Mouse (Mus musculus): ENCODE measurements at regions not wholly inside any gene's neighbourhood (a gene's known extent, or its start where the extent isn't known, plus 50 kb on each side); places are given as distances from the start of the nearest gene placed in this dataset.

- TF ChIP-seq POLR2A (IDR thresholded peaks at IDR 0.05; ENCODE audit: control insufficient read depth, extremely low read depth, insufficient read depth, low read length, poor library complexity) (no peak), CTCF (IDR thresholded peaks at IDR 0.05; ENCODE audit: borderline replicate concordance, control insufficient read depth, extremely low read depth, insufficient read depth, low read length, poor library complexity) (no peak)
These were observed 85.5 kb upstream of the Frmd6 start for GRCm38 (mm10) chr12:70739766-70740165.

Data from thymus, adult 2 months (tissue).